Mouse (Mus musculus) G1E (cell line): Measurements from ENCODE around the gene Atp1a2. TPM values are rescaled to one million over a fixed set of nuclear protein-coding genes. Genes with fewer than 3 reads are reported as not detected.

Experiments
- ATAC-seq: 2 replicates; pipeline ENCODE4 v1.8.0; 2016; ENCODE audit warnings: mild to moderate bottlenecking; ENCODE audit not compliant: insufficient number of reproducible peaks, poor library complexity, low FRiP score, severe bottlenecking; ENCODE audit errors: extremely low read depth
- DNase-seq: peaks from one replicate; pipeline ENCODE4 v3.0.0; 2012; ENCODE audit warnings: low spot score
- H3K27me3 ChIP-seq: 2 replicates; pipeline ENCODE4 v1.6.1; 2012; ENCODE audit warnings: mild to moderate bottlenecking, low read length, inconsistent platforms; ENCODE audit not compliant: insufficient read depth
- H3K36me3 ChIP-seq: replicated peaks from 2 replicates; pipeline ENCODE3; 2012; ENCODE audit warnings: mild to moderate bottlenecking, inconsistent platforms
- H3K4me1 ChIP-seq: 2 replicates; pipeline ENCODE4 v1.6.1; 2012; ENCODE audit warnings: low read depth, low read length, inconsistent platforms, mixed read lengths; ENCODE audit not compliant: insufficient read depth
- H3K4me3 ChIP-seq: 2 replicates; pipeline ENCODE4 v1.5.1; 2012; ENCODE audit warnings: low read depth, mild to moderate bottlenecking, inconsistent platforms, low read length, moderate library complexity, mixed read lengths
- H3K9me3 ChIP-seq: replicated peaks from 2 replicates; pipeline ENCODE4 v1.6.1; 2012; ENCODE audit warnings: inconsistent platforms
- CTCF ChIP-seq: IDR thresholded peaks from 2 replicates; pipeline ENCODE4 v1.5.1; 2012; ENCODE audit warnings: low read depth, low read length, inconsistent platforms, mixed read lengths
- GATA1 ChIP-seq: IDR thresholded peaks from 2 replicates; pipeline ENCODE4 v1.6.1; 2012; ENCODE audit warnings: borderline replicate concordance, low read length, inconsistent platforms, mixed read lengths
- GATA2 ChIP-seq: IDR thresholded peaks from 2 replicates; pipeline ENCODE4 v1.6.1; 2012; ENCODE audit warnings: low read depth, low read length, inconsistent platforms, borderline replicate concordance
- POLR2AphosphoS5 ChIP-seq: IDR thresholded peaks from 2 replicates; pipeline ENCODE4 v1.6.1; 2012; ENCODE audit warnings: low read depth, low read length, inconsistent platforms; ENCODE audit not compliant: insufficient replicate concordance
- TAL1 ChIP-seq: conservative IDR thresholded peaks from 2 replicates; pipeline ENCODE4 v1.6.1; 2012; ENCODE audit warnings: low read depth, low read length, inconsistent platforms, mixed read lengths
- polyA plus RNA-seq: library from polyadenylated mRNA; stranded (reverse); fragments of >175 nt; gene quantifications from 2 replicates; pipeline ENCODE4 v1.2.3, GENCODE M21; 2012
- total RNA-seq, 2 experiments: library from RNA; stranded (forward) in 1 of 2; stranded (reverse) in 1 of 2; fragments of 200-1000 nt in 1 of 2; fragments of >200 nt in 1 of 2; fragmentation: Nextera tagmentation in 1 of 2; gene quantifications; 2 replicates each; pipeline ENCODE4 v1.2.3; 2014 to 2017

Gene Atp1a2
- total and polyA plus RNA-seq, 3 experiments, result 0.05 TPM; not detected in 2

- ATAC-seq (no peak), DNase-seq (no peak)
- no peak for TF ChIP-seq POLR2AphosphoS5
- Histone ChIP-seq H3K36me3 (no peaks in the 10 kb centered on the region), H3K4me1 (no peaks in the 10 kb centered on the region), H3K9me3 (no peaks in the 10 kb centered on the region), H3K4me3 (no peak overlapping the region), H3K27me3 (0 out of 2 replicates have a peak, but pooled peaks cover 4% of the 10 kb centered on the region)
Measured at GRCm38 (mm10) chr1:172274116-172274515, 23.7 kb downstream of the Atp1a2 start.

GRCm38 (mm10) chr1:172273386-172273785 is 24.5 kb downstream of the Atp1a2 start:
- Histone ChIP-seq H3K9me3 (no peaks in the 10 kb centered on the region), H3K4me3 (no peak overlapping the region), H3K36me3 (no peaks in the 10 kb centered on the region), H3K27me3 (0 out of 2 replicates have a peak, but pooled peaks cover 4% of the 10 kb centered on the region), H3K4me1 (no peaks in the 10 kb centered on the region)
- TF ChIP-seq TAL1 (no peak), GATA1 (no peak), CTCF (no peak), POLR2AphosphoS5 (no peak), GATA2 (no peak)
- DNase-seq (no peak), ATAC-seq (no peak)

DNA sequence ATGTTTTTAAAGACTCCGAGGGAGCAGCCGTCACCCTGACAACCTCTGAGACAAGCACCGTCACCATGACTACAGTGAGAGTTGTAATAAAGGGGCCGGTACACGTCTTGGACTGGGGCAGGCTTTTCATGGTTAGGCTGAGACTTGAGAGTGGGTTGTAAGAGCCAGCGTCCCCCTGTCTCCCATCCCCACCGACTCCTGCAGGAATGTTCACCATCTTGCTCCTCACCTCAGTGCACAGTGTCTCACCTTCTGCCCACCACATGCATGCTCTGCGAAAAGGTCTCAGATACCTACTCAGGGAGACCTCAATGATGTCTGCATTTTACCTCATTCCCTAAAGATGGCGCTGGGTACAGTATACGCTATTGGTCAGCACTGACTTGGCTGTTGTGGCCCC is 26.1 kb downstream of the Atp1a2 start:
- Histone ChIP-seq H3K4me3 (no peak overlapping the region), H3K36me3 (no peaks in the 10 kb centered on the region), H3K4me1 (no peaks in the 10 kb centered on the region), H3K9me3 (no peaks in the 10 kb centered on the region), H3K27me3 (0 out of 2 replicates have a peak, but pooled peaks cover 4% of the 10 kb centered on the region)
- TF ChIP-seq CTCF, result no peak
- TF ChIP-seq POLR2AphosphoS5, result no peak
- TF ChIP-seq GATA2, result no peak
- TF ChIP-seq GATA1, result no peak
- no peak for TF ChIP-seq TAL1
- ATAC-seq (no peak), DNase-seq (no peak)

GRCm38 (mm10) chr1:172271208-172271607 is 26.7 kb downstream of the Atp1a2 start:
- DNase-seq (no peak), ATAC-seq (no peak)
- Histone ChIP-seq H3K4me3 (no peak overlapping the region), H3K36me3 (no peaks in the 10 kb centered on the region), H3K27me3 (0 out of 2 replicates have a peak, but pooled peaks cover 4% of the 10 kb centered on the region), H3K4me1 (no peaks in the 10 kb centered on the region), H3K9me3 (no peaks in the 10 kb centered on the region)
- TF ChIP-seq POLR2AphosphoS5 (no peak), TAL1 (no peak), CTCF (no peak), GATA2 (no peak), GATA1 (no peak)

GRCm38 (mm10) chr1:172261477-172262078 is 36.3 kb downstream of the Atp1a2 start, which contains the start of gene Igsf8:
Gene Igsf8, plus strand, starts transcription at chr1:172261641.
- TF ChIP-seq GATA2, result no peak
- no peak for TF ChIP-seq CTCF
- no peak for TF ChIP-seq POLR2AphosphoS5
- no peak for TF ChIP-seq TAL1
- TF ChIP-seq GATA1, result no peak
- DNase-seq (no peak), ATAC-seq (no peak)
- Histone ChIP-seq H3K4me3 (no peak within 1 kb of the TSS), H3K36me3 (no peaks in the 10 kb centered on the region), H3K4me1 (no peaks in the 10 kb centered on the region), H3K9me3 (no peaks in the 10 kb centered on the region), H3K27me3 (no peaks in the 10 kb centered on the region)

GRCm38 (mm10) chr1:172258314-172258713 is 39.5 kb downstream of the Atp1a2 start, which contains the start of gene Atp1a4:
Gene Atp1a4, minus strand, starts transcription at chr1:172258414.
- TF ChIP-seq CTCF, result no peak
- TF ChIP-seq TAL1, result no peak
- TF ChIP-seq POLR2AphosphoS5, result no peak
- TF ChIP-seq GATA1, result no peak
- Histone ChIP-seq H3K36me3 (no peaks in the 10 kb centered on the region), H3K4me3 (no peak within 1 kb of the TSS), H3K27me3 (no peaks in the 10 kb centered on the region), H3K4me1 (no peaks in the 10 kb centered on the region), H3K9me3 (no peaks in the 10 kb centered on the region)
- DNase-seq (no peak), ATAC-seq (no peak)
